Mouse (Mus musculus): ENCODE measurements around the gene Rsl24d1. TPM values are rescaled to one million over a fixed set of nuclear protein-coding genes. Genes with fewer than 3 reads are reported as not detected.

The Rsl24d1 gene
- polyA plus RNA-seq, 1 experiment from 2014 or later, result 136 TPM

DNA sequence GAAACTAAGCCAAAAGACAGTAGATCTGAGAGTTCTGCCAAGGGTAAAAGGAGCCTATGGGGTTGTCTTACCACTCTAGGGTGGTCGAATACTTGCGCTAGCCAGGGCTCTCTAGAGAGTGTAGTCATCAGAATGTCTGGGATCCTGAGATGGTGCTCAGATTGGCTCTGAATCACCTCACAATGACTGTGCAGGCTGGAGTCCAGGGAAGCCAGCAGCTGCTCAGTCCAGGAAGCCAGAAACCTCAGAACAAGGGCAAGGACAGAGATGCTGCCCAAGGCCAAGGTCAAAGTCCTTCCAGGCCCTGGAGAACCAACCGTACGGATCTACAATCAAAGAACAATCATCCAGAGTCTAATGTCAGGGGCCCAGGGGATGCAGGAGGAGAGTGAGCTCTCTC, 52.4 kb downstream of the Rsl24d1 start:
- WGBS, result 93% methylated on average over 4 of the region's 4 CpGs
- H3K4me1 ChIP-seq (replicated peaks), result no peaks in the 10 kb centered on the region

More for the DNA sequence above, 52.4 kb downstream of the Rsl24d1 start:
- Histone ChIP-seq H3K36me3 (no peaks in the 10 kb centered on the region), H3K27me3 (ENCODE audit: insufficient read depth, poor library complexity, severe bottlenecking) (no peaks in the 10 kb centered on the region; the same call in 1 of the 2 replicates), H3K4me3 (no peak overlapping the region), H3K27ac (no peak overlapping the region), H3K9me3 (peaks cover 5% of the 10 kb centered on the region; the same call in 1 of the 2 replicates)
- no peak for DNase-seq (ENCODE audit: low spot score)

Other genes with a start within 250 kb of the Rsl24d1 start
- 5.4 and 6.1 TPM in 2 replicates for gene Pygo1, start 187.8 kb upstream of the Rsl24d1 start, polyA plus RNA-seq (2016; fragmentation: Nextera tagmentation; extraction: Ambion mirVana)
- 1.8 and 1.9 TPM in 2 replicates for gene Dyx1c1, start 154.6 kb upstream of the Rsl24d1 start, polyA plus RNA-seq (2016; fragmentation: Nextera tagmentation; extraction: Ambion mirVana)
- gene Gm44503, start 154.6 kb upstream of the Rsl24d1 start, polyA plus RNA-seq (2016; fragmentation: Nextera tagmentation; extraction: Ambion mirVana), result not detected in 2 replicates
- 21.8 and 27.6 TPM in 2 replicates for gene Ccpg1os, start 128.0 kb upstream of the Rsl24d1 start, polyA plus RNA-seq (2016; fragmentation: Nextera tagmentation; extraction: Ambion mirVana)
- 20.3 and 21.9 TPM in 2 replicates for gene Ccpg1, start 128.0 kb upstream of the Rsl24d1 start, polyA plus RNA-seq (2016; fragmentation: Nextera tagmentation; extraction: Ambion mirVana)
- 15.0 and 15.8 TPM in 2 replicates for gene Pigb, start 73.0 kb upstream of the Rsl24d1 start, polyA plus RNA-seq (2016; fragmentation: Nextera tagmentation; extraction: Ambion mirVana)
- 1.5 and 2.1 TPM in 2 replicates for gene Rab27a, start 68.6 kb upstream of the Rsl24d1 start, polyA plus RNA-seq (2016; fragmentation: Nextera tagmentation; extraction: Ambion mirVana)
- gene Khdc3, start 11.6 kb upstream of the Rsl24d1 start, polyA plus RNA-seq (2016; fragmentation: Nextera tagmentation; extraction: Ambion mirVana), result 0.20 TPM in 1 of 2 replicates, not detected in the other
- not detected in 2 replicates for gene Gm20509, start 11.0 kb upstream of the Rsl24d1 start, polyA plus RNA-seq (2016; fragmentation: Nextera tagmentation; extraction: Ambion mirVana)